Mouse (Mus musculus) spleen, adult 2 months (tissue): ENCODE data around the gene Sync.

Source experiments
- CTCF ChIP-seq: fragments of 200-500 bp; IDR thresholded peaks from 2 replicates; pipeline ENCODE4 v1.5.1; 2011; ENCODE audit warnings: mild to moderate bottlenecking, inconsistent platforms; ENCODE audit not compliant: insufficient read depth, insufficient read length, insufficient replicate concordance; ENCODE audit errors: extremely low read depth
- POLR2A ChIP-seq: fragments of 200-500 bp; IDR thresholded peaks from 2 replicates; pipeline ENCODE4 v1.6.1; 2011; ENCODE audit warnings: low read depth, low read length, inconsistent platforms

DNA sequence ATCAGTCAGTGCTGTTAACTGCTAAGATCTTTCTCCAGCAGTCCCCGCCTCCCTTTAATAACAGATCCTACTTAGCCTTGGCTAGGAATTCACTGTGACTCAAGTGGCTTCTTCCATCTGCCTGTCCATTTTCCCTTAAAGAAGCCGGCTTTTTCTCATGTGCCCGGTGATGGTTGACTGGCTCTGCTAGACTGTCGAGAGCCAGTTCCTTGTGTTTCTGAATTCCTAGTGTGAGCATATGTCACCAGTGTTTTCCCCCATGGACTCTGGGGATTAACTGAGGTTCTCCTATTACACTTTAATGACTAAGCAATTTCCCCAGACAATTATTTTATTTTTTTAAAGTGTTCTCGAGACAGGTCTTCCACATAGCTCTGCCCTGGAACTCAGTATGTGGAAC, 16.0 kb downstream of the Sync start:
- TF ChIP-seq POLR2A (no peak), CTCF (no peak)
